Mouse (Mus musculus): Measurements from ENCODE around the gene Slit3. TPM values are rescaled to one million over a fixed set of nuclear protein-coding genes. Genes with fewer than 3 reads are reported as not detected.

Slit3 gene
- polyA plus RNA-seq, 1 experiment from 2014 or later, result 2.3 TPM

DNA sequence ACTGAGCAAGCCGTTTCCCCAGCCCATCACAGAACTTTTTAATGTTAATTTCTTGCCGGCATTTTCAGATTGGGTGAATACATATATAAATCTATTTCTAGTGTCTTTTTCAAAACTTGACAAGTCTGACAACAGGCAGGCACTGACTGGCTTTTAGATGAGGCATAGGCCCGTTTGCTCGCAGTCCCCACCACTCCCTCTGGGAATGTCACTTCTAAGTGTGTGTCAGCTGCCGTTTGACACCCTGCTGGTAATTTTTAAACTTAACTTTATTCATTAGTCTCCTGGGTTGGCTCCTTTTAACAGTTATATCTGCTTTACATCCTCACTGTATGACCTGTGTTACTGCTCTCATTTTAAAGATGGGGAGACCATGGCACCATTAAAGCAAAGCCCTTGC, 21.2 kb downstream of the Slit3 start:
- ATAC-seq, result no peak
- no peak overlapping the region for H3K4me3 ChIP-seq (ENCODE audit: low read depth, low read length)

DNA sequence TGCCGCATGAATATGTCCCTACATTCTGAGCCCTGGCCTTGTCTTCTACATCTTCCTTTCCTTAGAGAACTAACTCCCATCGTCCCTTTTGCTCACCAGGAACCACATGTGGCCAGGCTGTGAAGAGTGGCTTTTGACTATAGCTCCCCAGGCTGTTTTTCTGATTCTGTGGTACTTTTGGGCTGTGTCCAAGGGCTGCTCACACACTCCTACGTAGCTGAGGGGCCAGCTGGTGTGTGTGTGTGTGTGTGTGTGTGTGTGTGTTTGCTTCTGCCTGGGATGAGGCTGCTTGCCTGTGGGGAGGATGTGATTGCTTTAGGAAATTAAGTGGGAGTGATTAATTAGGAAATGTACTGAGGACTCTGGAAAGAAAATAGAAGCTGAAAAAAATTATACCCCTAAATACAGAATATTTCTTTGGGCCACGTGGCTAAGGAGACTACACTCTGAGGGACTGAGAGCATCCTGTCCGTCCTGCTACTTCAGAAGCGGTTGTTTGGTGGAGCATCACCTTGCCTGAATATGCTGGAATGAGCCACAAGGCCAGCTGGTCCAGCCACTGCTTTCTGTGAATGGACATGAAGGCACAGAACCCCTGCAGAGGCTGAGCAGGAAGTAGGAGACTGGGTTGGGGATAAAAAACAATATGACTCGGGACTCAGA, 21.8 kb downstream of the Slit3 start:
- Histone ChIP-seq H3K4me1 (ENCODE audit: control insufficient read depth, insufficient read depth, low read length) (0 out of 2 replicates have a peak, but pooled peaks cover 2% of the 10 kb centered on the region), H3K9me3 (replicated peaks; ENCODE audit: control insufficient read depth, low read length) (no peaks in the 10 kb centered on the region), H3K4me3 (ENCODE audit: low read depth, low read length) (no peak overlapping the region), H3K36me3 (ENCODE audit: control insufficient read depth, insufficient read depth, low read length) (no peaks in the 10 kb centered on the region), H3K9ac (ENCODE audit: low read length) (no peak overlapping the region), H3K27ac (ENCODE audit: low read depth, low read length) (no peak overlapping the region), H3K27me3 (replicated peaks; ENCODE audit: control insufficient read depth, insufficient read depth, low read length) (no peaks in the 10 kb centered on the region), H3K4me2 (ENCODE audit: low read length) (no peak overlapping the region)
- ATAC-seq (peak; percentile 78; the same call in 1 of the 2 replicates), DNase-seq (ENCODE audit: low spot score) (peak; percentile 70)
- 60% methylated on average over 7 of the region's 7 CpGs for WGBS

More for the DNA sequence above, 21.2 kb downstream of the Slit3 start:
- no peak overlapping the region for H3K4me2 ChIP-seq (ENCODE audit: low read length)
- H3K27me3 ChIP-seq (replicated peaks; ENCODE audit: control insufficient read depth, insufficient read depth, low read length), result no peaks in the 10 kb centered on the region
- no peak for DNase-seq (ENCODE audit: low spot score)
- no peak overlapping the region for H3K27ac ChIP-seq (ENCODE audit: low read depth, low read length)
- no peaks in the 10 kb centered on the region for H3K9me3 ChIP-seq (replicated peaks; ENCODE audit: control insufficient read depth, low read length)
- H3K36me3 ChIP-seq (ENCODE audit: control insufficient read depth, insufficient read depth, low read length), result no peaks in the 10 kb centered on the region
- H3K4me1 ChIP-seq (ENCODE audit: control insufficient read depth, insufficient read depth, low read length), result 0 out of 2 replicates have a peak, but pooled peaks cover 2% of the 10 kb centered on the region
- 73% methylated on average over 5 of the region's 5 CpGs for WGBS
- H3K9ac ChIP-seq (ENCODE audit: low read length), result no peak overlapping the region

DNA sequence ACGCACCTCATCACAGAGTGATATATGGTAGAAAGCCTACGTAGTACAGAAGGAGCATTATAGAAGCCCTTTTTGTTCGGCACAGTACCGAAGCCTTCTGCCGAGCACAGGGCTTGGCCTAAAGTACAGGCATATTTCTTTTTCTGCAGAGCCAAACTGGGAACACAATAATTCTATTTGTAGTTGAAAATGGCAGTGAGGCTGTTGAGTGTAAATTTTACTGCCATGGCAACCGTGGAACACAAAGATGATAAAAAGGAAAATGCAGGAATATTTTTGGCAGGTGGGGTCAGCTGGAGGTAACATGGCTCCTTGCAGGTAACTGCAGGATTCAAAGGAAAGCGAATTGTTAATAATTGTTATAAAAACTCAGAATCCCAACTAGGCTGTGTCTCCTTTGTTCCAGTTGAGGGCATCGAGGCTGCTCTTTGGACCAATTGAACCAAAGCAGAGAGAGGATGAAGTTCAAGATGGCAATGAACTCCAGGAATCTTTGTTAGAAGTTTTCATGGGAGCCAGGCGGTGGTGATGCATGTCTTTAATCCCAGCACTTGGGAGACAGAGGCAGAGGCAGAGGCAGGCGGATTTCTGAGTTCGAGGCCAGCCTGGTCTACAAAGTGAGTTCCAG, 26.9 kb downstream of the Slit3 start:
- Histone ChIP-seq H3K9me3 (replicated peaks; ENCODE audit: control insufficient read depth, low read length) (no peaks in the 10 kb centered on the region), H3K9ac (ENCODE audit: low read length) (no peak overlapping the region), H3K4me1 (ENCODE audit: control insufficient read depth, insufficient read depth, low read length) (peaks cover 6% of the 10 kb centered on the region; the same call in 1 of the 2 replicates), H3K27me3 (replicated peaks; ENCODE audit: control insufficient read depth, insufficient read depth, low read length) (no peaks in the 10 kb centered on the region; the same call in 1 of the 2 replicates), H3K4me2 (ENCODE audit: low read length) (no peak overlapping the region), H3K27ac (ENCODE audit: low read depth, low read length) (no peak overlapping the region), H3K36me3 (ENCODE audit: control insufficient read depth, insufficient read depth, low read length) (no peaks in the 10 kb centered on the region), H3K4me3 (ENCODE audit: low read depth, low read length) (no peak overlapping the region)
- 92% methylated on average over 11 of the region's 11 CpGs for WGBS
- ATAC-seq, result no peak
- DNase-seq (ENCODE audit: low spot score), result no peak

DNA sequence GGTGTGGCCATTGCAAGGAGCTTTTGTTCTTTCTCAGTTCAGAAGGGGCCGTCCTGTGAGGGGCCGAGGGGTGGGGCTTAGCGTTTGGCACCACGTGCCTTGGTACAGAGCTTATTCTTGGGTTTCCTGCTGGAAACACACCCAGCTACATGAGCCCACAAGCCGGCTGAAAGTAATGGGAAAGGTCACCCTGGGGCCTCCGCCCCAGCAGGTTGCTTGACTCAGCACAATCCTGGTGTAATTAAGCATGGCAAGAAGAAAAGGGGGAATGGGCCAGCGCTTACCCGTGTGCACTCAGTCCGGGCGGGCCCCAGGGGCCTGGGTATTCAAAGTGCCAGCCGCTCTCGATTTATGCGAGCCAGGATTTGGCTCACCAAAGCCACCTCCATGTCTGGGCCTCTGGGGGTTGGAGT, 30.5 kb downstream of the Slit3 start:
- Histone ChIP-seq H3K9ac (ENCODE audit: low read length) (no peak overlapping the region), H3K27me3 (replicated peaks; ENCODE audit: control insufficient read depth, insufficient read depth, low read length) (no peaks in the 10 kb centered on the region; the same call in 1 of the 2 replicates), H3K4me1 (ENCODE audit: control insufficient read depth, insufficient read depth, low read length) (peaks cover 6% of the 10 kb centered on the region; the same call in 1 of the 2 replicates), H3K36me3 (ENCODE audit: control insufficient read depth, insufficient read depth, low read length) (no peaks in the 10 kb centered on the region), H3K4me3 (ENCODE audit: low read depth, low read length) (no peak overlapping the region), H3K4me2 (ENCODE audit: low read length) (peak overlapping the region; percentile 9; the same call in 1 of the 2 replicates), H3K9me3 (replicated peaks; ENCODE audit: control insufficient read depth, low read length) (no peaks in the 10 kb centered on the region), H3K27ac (ENCODE audit: low read depth, low read length) (no peak overlapping the region)
- 3% methylated on average over 13 of the region's 13 CpGs for WGBS
- ATAC-seq (peak; percentile 93), DNase-seq (ENCODE audit: low spot score) (peak; percentile 69)

DNA sequence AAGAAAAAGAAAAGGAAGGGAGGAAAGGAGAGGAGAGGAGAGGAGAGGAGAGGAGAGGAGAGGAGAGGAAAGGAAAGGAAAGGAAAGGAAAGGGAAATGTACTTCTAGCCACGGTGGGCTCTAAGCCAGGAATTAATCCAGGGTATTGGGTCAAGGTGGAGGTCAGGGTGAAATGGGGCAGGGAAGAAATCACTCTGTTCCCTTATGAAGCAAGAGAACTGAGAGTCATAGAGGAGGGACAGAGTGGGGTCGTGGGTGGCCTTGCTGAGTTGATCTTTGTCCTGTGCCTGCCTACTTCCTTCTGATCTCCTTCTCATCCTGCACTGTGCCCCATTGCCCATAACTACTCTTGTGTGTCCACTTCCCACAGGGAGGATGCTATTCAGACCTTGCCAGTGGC, 31.9 kb downstream of the Slit3 start:
- Histone ChIP-seq H3K4me3 (ENCODE audit: low read depth, low read length) (no peak overlapping the region), H3K27me3 (replicated peaks; ENCODE audit: control insufficient read depth, insufficient read depth, low read length) (no peaks in the 10 kb centered on the region; the same call in 1 of the 2 replicates), H3K36me3 (ENCODE audit: control insufficient read depth, insufficient read depth, low read length) (no peaks in the 10 kb centered on the region), H3K27ac (ENCODE audit: low read depth, low read length) (no peak overlapping the region), H3K9ac (ENCODE audit: low read length) (no peak overlapping the region), H3K4me2 (ENCODE audit: low read length) (no peak overlapping the region), H3K4me1 (ENCODE audit: control insufficient read depth, insufficient read depth, low read length) (peaks cover 6% of the 10 kb centered on the region; the same call in 1 of the 2 replicates), H3K9me3 (replicated peaks; ENCODE audit: control insufficient read depth, low read length) (no peaks in the 10 kb centered on the region)
- WGBS, result 73% methylated on average over 2 of the region's 2 CpGs
- ATAC-seq (no peak), DNase-seq (ENCODE audit: low spot score) (no peak)

DNA sequence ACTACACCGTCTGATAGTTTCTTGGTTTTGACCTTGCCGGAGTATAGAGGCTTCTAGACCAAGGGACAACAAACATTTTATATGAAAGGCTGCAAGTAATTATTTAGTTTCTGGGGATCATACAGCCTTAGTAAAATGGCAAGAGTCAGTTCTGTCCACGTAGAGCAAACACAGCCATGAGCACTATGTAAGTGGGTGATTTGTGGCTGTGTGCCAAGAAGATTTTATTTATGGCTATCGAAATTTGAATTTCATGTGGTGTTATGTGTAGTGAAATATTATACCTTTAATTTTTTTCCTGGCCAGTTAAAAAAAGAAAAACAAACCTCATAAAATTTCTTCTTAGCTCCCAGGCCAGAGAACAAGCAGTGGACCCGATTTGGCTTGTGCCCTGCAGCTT, 33.4 kb downstream of the Slit3 start:
- no peaks in the 10 kb centered on the region; the same call in 1 of the 2 replicates for H3K27me3 ChIP-seq (replicated peaks; ENCODE audit: control insufficient read depth, insufficient read depth, low read length)

DNA sequence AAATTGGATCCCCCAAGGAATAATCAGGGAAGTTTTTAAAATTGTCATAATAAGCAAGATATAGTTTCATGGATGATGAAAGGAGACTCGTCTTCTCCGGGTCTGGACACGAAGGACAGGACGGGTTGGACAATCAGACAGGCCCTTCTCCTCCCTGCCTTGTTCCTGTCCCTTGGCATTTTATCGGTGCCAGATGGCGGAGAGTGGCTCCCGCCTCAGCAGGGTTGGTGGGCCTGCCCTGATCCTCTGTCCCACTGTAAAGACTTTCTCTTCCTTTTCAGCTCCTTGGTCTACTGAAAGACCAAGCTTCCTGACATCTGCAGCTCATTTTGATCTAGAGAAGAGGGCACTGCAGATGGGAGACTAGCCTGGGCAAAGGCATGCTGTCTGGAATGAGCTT, 34.3 kb downstream of the Slit3 start:
- Histone ChIP-seq H3K9ac (ENCODE audit: low read length) (no peak overlapping the region), H3K4me3 (ENCODE audit: low read depth, low read length) (no peak overlapping the region), H3K4me1 (ENCODE audit: control insufficient read depth, insufficient read depth, low read length) (peaks cover 6% of the 10 kb centered on the region; the same call in 1 of the 2 replicates), H3K27ac (ENCODE audit: low read depth, low read length) (no peak overlapping the region), H3K4me2 (ENCODE audit: low read length) (no peak overlapping the region), H3K36me3 (ENCODE audit: control insufficient read depth, insufficient read depth, low read length) (no peaks in the 10 kb centered on the region), H3K9me3 (replicated peaks; ENCODE audit: control insufficient read depth, low read length) (no peaks in the 10 kb centered on the region), H3K27me3 (replicated peaks; ENCODE audit: control insufficient read depth, insufficient read depth, low read length) (no peaks in the 10 kb centered on the region; the same call in 1 of the 2 replicates)
- WGBS, result 94% methylated on average over 7 of the region's 7 CpGs
- ATAC-seq (no peak), DNase-seq (ENCODE audit: low spot score) (no peak)

More for the DNA sequence above, 33.4 kb downstream of the Slit3 start:
- ATAC-seq (no peak), DNase-seq (ENCODE audit: low spot score) (no peak)
- Histone ChIP-seq H3K4me2 (ENCODE audit: low read length) (no peak overlapping the region), H3K9me3 (replicated peaks; ENCODE audit: control insufficient read depth, low read length) (no peaks in the 10 kb centered on the region), H3K9ac (ENCODE audit: low read length) (no peak overlapping the region), H3K36me3 (ENCODE audit: control insufficient read depth, insufficient read depth, low read length) (no peaks in the 10 kb centered on the region), H3K27ac (ENCODE audit: low read depth, low read length) (no peak overlapping the region), H3K4me3 (ENCODE audit: low read depth, low read length) (no peak overlapping the region), H3K4me1 (ENCODE audit: control insufficient read depth, insufficient read depth, low read length) (peaks cover 6% of the 10 kb centered on the region; the same call in 1 of the 2 replicates)
- WGBS, result 90% methylated on average over 5 of the region's 5 CpGs

DNA sequence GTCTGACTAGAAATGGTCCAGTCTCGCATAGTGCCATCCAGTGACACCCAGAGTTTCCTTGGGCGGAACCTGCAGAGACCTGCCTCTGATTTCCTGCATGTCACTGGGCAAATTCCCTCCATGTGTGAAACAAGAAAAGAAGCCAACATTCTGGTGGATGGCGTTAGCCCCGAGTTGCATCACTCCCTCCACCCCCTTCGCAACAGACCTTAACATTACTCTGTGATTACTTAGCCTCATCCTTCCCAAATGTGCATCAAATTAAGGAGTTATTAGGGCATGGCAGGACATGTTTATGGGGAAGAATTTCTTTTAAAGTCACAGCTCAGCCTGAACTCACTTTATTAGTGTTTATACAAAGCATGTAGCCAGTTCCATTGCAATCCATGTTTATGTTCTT, 35.7 kb downstream of the Slit3 start:
- ATAC-seq, result no peak

More for the DNA sequence above, 35.7 kb downstream of the Slit3 start:
- H3K9me3 ChIP-seq (replicated peaks; ENCODE audit: control insufficient read depth, low read length), result no peaks in the 10 kb centered on the region
- WGBS, result 87% methylated on average over 5 of the region's 5 CpGs
- H3K27me3 ChIP-seq (replicated peaks; ENCODE audit: control insufficient read depth, insufficient read depth, low read length), result no peaks in the 10 kb centered on the region; the same call in 1 of the 2 replicates
- no peak overlapping the region for H3K4me2 ChIP-seq (ENCODE audit: low read length)
- no peak for DNase-seq (ENCODE audit: low spot score)
- no peak overlapping the region for H3K4me3 ChIP-seq (ENCODE audit: low read depth, low read length)
- no peak overlapping the region for H3K9ac ChIP-seq (ENCODE audit: low read length)
- no peak overlapping the region for H3K27ac ChIP-seq (ENCODE audit: low read depth, low read length)
- H3K36me3 ChIP-seq (ENCODE audit: control insufficient read depth, insufficient read depth, low read length), result no peaks in the 10 kb centered on the region
- H3K4me1 ChIP-seq (ENCODE audit: control insufficient read depth, insufficient read depth, low read length), result peaks cover 4% of the 10 kb centered on the region; the same call in 1 of the 2 replicates
